In the genomic region with DNA sequence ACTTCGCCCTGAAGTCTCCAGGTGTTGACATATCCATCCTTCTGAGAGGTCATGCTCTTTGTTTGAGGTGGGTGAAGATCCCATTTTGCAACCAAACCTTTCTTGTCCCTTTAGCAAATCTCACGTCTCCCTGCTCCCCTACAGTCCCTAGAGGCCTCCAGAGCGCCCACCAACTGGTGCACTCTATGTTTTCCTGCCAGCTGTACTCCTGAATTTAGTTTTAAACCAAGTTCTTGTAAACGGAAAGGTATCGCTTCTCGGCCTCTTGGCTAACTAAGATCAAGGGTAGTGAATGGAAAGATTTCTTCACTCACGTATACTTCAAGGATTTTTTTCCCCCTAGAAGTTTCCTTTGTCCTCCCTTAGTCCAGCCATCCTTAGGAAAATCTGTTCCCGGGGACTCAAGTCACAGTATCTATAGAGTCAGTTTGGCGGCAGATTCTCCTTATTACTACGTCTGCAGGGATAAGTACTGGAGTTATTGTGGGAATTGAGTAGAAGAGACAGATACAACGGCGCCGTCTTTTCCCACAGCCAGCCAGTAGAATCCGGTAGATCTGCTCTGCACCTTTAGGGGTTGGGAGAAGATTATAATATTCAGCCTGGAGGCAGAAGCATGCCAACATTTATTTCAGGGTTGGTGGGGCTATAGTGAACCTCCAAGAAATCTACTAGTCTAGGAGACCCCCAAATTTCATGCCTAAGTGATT, we compare ENCODE assay signal across 1 mouse cellular context.
TF ChIP-seq lines count a peak whose summit lies in the region.

No protein-coding gene starts in this region.

TF ChIP-seq in CH12.LX, 34 proteins besides CTCF, POLR2A, EP300 and RAD21 (continued from another document):
- TF ChIP-seq JUND (conservative IDR thresholded peaks at IDR 0.05; ENCODE audit: low read depth, low read length), result no peak
- no peak for TF ChIP-seq PAX5 (IDR thresholded peaks at IDR 0.05; ENCODE audit: low read length)
- TF ChIP-seq KAT2A (IDR thresholded peaks at IDR 0.05; ENCODE audit: insufficient replicate concordance, low read length), result no peak
TF ChIP-seq in CH12.LX: peak in this region for 0.
